ENCODE assay signal across 8 mouse cellular contexts in the genomic region with DNA sequence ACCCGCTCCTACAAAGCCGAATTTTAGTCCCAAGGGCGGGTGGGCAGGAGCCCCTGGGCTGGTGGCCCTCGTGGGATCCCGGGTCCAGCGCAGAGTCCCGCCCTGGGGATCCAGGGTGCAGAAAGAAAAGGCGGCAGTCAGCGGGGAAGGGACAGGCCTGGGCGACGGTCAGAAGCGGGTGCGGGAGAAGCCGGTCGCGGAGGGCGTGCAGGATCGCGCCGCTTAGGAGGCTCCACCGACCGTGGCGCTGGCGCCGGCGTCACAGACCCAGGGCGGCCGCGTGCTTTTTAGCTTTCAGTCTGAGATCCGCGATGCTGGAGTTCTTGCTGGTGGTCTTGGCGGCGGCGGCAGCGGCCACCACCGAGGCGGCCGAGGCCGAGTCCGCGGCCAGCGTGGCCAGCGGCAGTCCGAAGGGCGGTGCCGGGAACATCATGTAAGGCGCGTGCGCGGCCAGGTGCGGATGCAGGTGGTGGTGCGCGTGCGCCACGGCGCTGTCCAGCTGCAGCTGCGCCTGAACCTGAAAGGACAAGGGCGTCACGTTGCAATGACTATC. TPM values are rescaled to one million over a fixed set of nuclear protein-coding genes. Genes with fewer than 3 reads are reported as not detected.
DNase-seq lines count a peak whose midpoint lies in the region; ATAC-seq and TF ChIP-seq lines count a peak whose summit lies in the region.

No protein-coding gene starts in this region.

- peak overlapping the region; percentile 19; the same call in 1 of the 2 replicates for H3K4me3 ChIP-seq in left cerebral cortex, adult 2 months
- peak overlapping the region; percentile 46 for H3K4me3 ChIP-seq in bone marrow macrophage, adult 2 months (ENCODE audit: insufficient read depth, low read length)
- peak overlapping the region; percentile 56 for H3K4me3 ChIP-seq in heart, embryonic 11.5 days (ENCODE audit: low read depth, low read length)
- H3K4me3 ChIP-seq in lung, embryonic 14.5 days (ENCODE audit: low read depth, low read length) = peak overlapping the region; percentile 43
- peak overlapping the region; percentile 46 for H3K4me3 ChIP-seq in neural tube, embryonic 15.5 days (replicated peaks)

- no peak overlapping the region for H3K9ac ChIP-seq in heart, embryonic 11.5 days (ENCODE audit: low read depth, low read length)
- no peak overlapping the region for H3K9ac ChIP-seq in lung, embryonic 14.5 days
- H3K9ac ChIP-seq in neural tube, embryonic 15.5 days (replicated peaks) = peak overlapping the region; percentile 35

- H3K36me3 ChIP-seq in heart, embryonic 11.5 days (ENCODE audit: control insufficient read depth, insufficient read depth, low read length) = no peaks in the 10 kb centered on the region
- H3K36me3 ChIP-seq in lung, embryonic 14.5 days (ENCODE audit: insufficient read depth) = no peaks in the 10 kb centered on the region
- H3K36me3 ChIP-seq in neural tube, embryonic 15.5 days = no peaks in the 10 kb centered on the region

- DNase-seq in left cerebral cortex, adult 2 months (ENCODE audit: extremely low spot score in 1 of 2, low spot score in 2 of 2) = peak in 1 of 2 experiments; percentile 23
- DNase-seq in left cerebral cortex, adult 9 months (ENCODE audit: low spot score in 2 of 2) = no peak
- DNase-seq in kidney, adult 8-10 months = peak; percentile 54 to 71
- DNase-seq in lung, embryonic 14.5 days = peak; percentile 73
- no peak for DNase-seq in layer of hippocampus, adult 8-10 months (ENCODE audit: low spot score in 2 of 2)

- H3K27me3 ChIP-seq in heart, embryonic 11.5 days (ENCODE audit: control insufficient read depth, insufficient read depth, low read length) = peaks cover 73% of the 10 kb centered on the region
- peaks cover 87% of the 10 kb centered on the region for H3K27me3 ChIP-seq in lung, embryonic 14.5 days (ENCODE audit: insufficient read depth, low read length)
- H3K27me3 ChIP-seq in neural tube, embryonic 15.5 days (replicated peaks) = peaks cover 72% of the 10 kb centered on the region

- peak; percentile 46; the same call in 1 of the 2 replicates for ATAC-seq in heart, embryonic 11.5 days (replicated peaks; ENCODE audit: insufficient number of reproducible peaks, low FRiP score, low TSS enrichment)
- peak; percentile 60 for ATAC-seq in lung, embryonic 14.5 days (ENCODE audit: insufficient read depth)
- peak; percentile 73 for ATAC-seq in neural tube, embryonic 15.5 days (ENCODE audit: low FRiP score)

- intact Hi-C loops in left cerebral cortex, adult 2 months (cut with DNase I) = loop anchor here (5.0 to 10.0 kb wide), 2 partner anchors 291 to 561 kb away; no protein-coding TSS in a partner anchor

- no peak for TF ChIP-seq POLR2A in bone marrow macrophage, adult 2 months (IDR thresholded peaks at IDR 0.05; ENCODE audit: borderline replicate concordance, low read depth, low read length)

- no peaks in the 10 kb centered on the region for H3K9me3 ChIP-seq in heart, embryonic 11.5 days (replicated peaks; ENCODE audit: control insufficient read depth, low read length)
- no peaks in the 10 kb centered on the region for H3K9me3 ChIP-seq in lung, embryonic 14.5 days (ENCODE audit: low read depth, low read length)
- no peaks in the 10 kb centered on the region for H3K9me3 ChIP-seq in neural tube, embryonic 15.5 days (replicated peaks)

- TF ChIP-seq CTCF in left cerebral cortex, adult 2 months (IDR thresholded peaks at IDR 0.05) = no peak
- no peak for TF ChIP-seq CTCF in bone marrow macrophage, adult 2 months (IDR thresholded peaks at IDR 0.05; ENCODE audit: low read depth, low read length)
- TF ChIP-seq CTCF in lung, embryonic 14.5 days (IDR thresholded peaks at IDR 0.05; ENCODE audit: low read depth) = no peak

- under 1% methylated on average over 59 of the region's 59 CpGs for WGBS in heart, embryonic 11.5 days (ENCODE audit: insufficient replicate concordance)
- under 1% methylated on average over 59 of the region's 59 CpGs for WGBS in lung, embryonic 14.5 days
- under 1% methylated on average over 59 of the region's 59 CpGs for WGBS in neural tube, embryonic 15.5 days

- H3K4me1 ChIP-seq in bone marrow macrophage, adult 2 months (ENCODE audit: control insufficient read depth, insufficient read depth, low read length) = no peaks in the 10 kb centered on the region
- H3K4me1 ChIP-seq in heart, embryonic 11.5 days (ENCODE audit: control insufficient read depth, insufficient read depth, low read length) = peaks cover 9% of the 10 kb centered on the region; the same call in 1 of the 2 replicates
- H3K4me1 ChIP-seq in lung, embryonic 14.5 days (ENCODE audit: insufficient read depth) = no peaks in the 10 kb centered on the region
- peaks cover 17% of the 10 kb centered on the region for H3K4me1 ChIP-seq in neural tube, embryonic 15.5 days

- no peak overlapping the region for H3K27ac ChIP-seq in left cerebral cortex, adult 2 months
- no peak overlapping the region for H3K27ac ChIP-seq in bone marrow macrophage, adult 2 months (ENCODE audit: insufficient read depth, low read depth, low read length)
- no peak overlapping the region for H3K27ac ChIP-seq in heart, embryonic 11.5 days (ENCODE audit: low read depth, low read length)
- H3K27ac ChIP-seq in lung, embryonic 14.5 days (ENCODE audit: low read depth) = no peak overlapping the region
- no peak overlapping the region for H3K27ac ChIP-seq in neural tube, embryonic 15.5 days (replicated peaks)

- H3K4me2 ChIP-seq in heart, embryonic 11.5 days = peak overlapping the region; percentile 89
- H3K4me2 ChIP-seq in lung, embryonic 14.5 days = peak overlapping the region; percentile 67
- H3K4me2 ChIP-seq in neural tube, embryonic 15.5 days = peak overlapping the region; percentile 72

RNA-seq across cellular contexts. Expression of gene Rsrc1, which starts 7.7 kb away (rescaled TPM):
- total RNA-seq in left cerebral cortex, adult 2 months (2021) = 10 to 100 TPM; 36.3 to 37.2 TPM
- polyA plus RNA-seq in bone marrow macrophage, adult 2 months (2012; ENCODE audit: insufficient read depth, insufficient read length, missing spikeins) = 36.8 and 39.2 TPM in 2 replicates
- polyA plus RNA-seq in heart, embryonic 11.5 days (2014; fragmentation: Nextera tagmentation; extraction: Ambion mirVana) = 32.1 and 33.8 TPM in 2 replicates
- 38.1 and 38.9 TPM in 2 replicates for polyA plus RNA-seq in lung, embryonic 14.5 days (2014; fragmentation: Nextera tagmentation; extraction: Ambion mirVana)
- polyA plus RNA-seq in neural tube, embryonic 15.5 days (2015; fragmentation: Nextera tagmentation; extraction: Ambion mirVana) = 26.7 and 29.9 TPM in 2 replicates
- 10 to 100 TPM; 40.1 to 43.4 (median 41.8) TPM for total RNA-seq in layer of hippocampus, adult 8-10 months (2022)

RNA-seq across cellular contexts. Expression of gene Shox2, which starts 8.1 kb away (rescaled TPM):
- total RNA-seq in left cerebral cortex, adult 2 months (2021) = not detected
- polyA plus RNA-seq in bone marrow macrophage, adult 2 months (2012; ENCODE audit: insufficient read depth, insufficient read length, missing spikeins) = 0.50 and 1.1 TPM in 2 replicates
- polyA plus RNA-seq in heart, embryonic 11.5 days (2014; fragmentation: Nextera tagmentation; extraction: Ambion mirVana) = 11.9 and 13.3 TPM in 2 replicates
- 0.26 and 2.0 TPM in 2 replicates for polyA plus RNA-seq in lung, embryonic 14.5 days (2014; fragmentation: Nextera tagmentation; extraction: Ambion mirVana)
- 8.5 and 13.2 TPM in 2 replicates for polyA plus RNA-seq in neural tube, embryonic 15.5 days (2015; fragmentation: Nextera tagmentation; extraction: Ambion mirVana)
- under 1 TPM in 1 of 4 experiments, not detected in 3; 0.27 TPM for total RNA-seq in layer of hippocampus, adult 8-10 months (2022)

Comparison
In these comparisons a context has a peak if more than half of its experiments do, and no peak if none do; other contexts are left out.
1. DNase-seq: peak in kidney, adult 8-10 months (2 of 2) and lung, embryonic 14.5 days (single experiment); none in left cerebral cortex, adult 9 months (0 of 2) and layer of hippocampus, adult 8-10 months (0 of 2).
2. Peak in every context shown above with its lines, with median percentiles within 50 percentile points of each other: H3K4me3 ChIP-seq, ATAC-seq and H3K4me2 ChIP-seq.